Mouse (Mus musculus): ENCODE results near the gene St6galnac1. TPM values are rescaled to one million over a fixed set of nuclear protein-coding genes. Genes with fewer than 3 reads are reported as not detected.

St6galnac1 gene
- polyA plus RNA-seq, 1 experiment from 2014 or later, result not detected

DNA sequence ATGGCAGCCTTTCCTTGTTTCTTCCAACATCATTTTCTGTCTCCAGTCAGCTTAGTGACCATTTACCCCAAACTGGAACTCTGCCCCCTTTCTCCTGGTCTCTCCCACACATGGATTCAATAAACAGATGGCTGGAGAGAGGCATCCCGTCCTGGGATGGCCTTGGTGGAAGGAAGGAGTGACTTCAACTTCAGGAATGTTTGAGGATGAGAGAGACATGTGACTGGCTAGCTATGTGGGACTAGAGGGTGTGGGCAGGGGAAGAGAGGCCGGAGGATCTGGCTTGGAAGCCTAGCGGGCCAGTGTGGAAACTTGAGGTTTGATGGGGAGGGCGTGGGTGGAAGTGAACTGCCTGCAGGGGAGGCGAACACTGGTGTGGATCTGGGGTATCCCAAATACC lies 41.5 kb upstream of the St6galnac1 start:
- Histone ChIP-seq H3K27me3 (replicated peaks; ENCODE audit: control insufficient read depth, insufficient read depth, low read length) (no peaks in the 10 kb centered on the region), H3K4me3 (ENCODE audit: low read length) (no peak overlapping the region), H3K36me3 (ENCODE audit: control insufficient read depth, insufficient read depth, low read length) (no peaks in the 10 kb centered on the region), H3K27ac (ENCODE audit: low read depth, low read length) (no peak overlapping the region), H3K9ac (ENCODE audit: low read depth, low read length) (no peak overlapping the region), H3K4me2 (ENCODE audit: low read length) (no peak overlapping the region), H3K4me1 (ENCODE audit: control insufficient read depth, insufficient read depth, low read depth, low read length) (peaks cover 36% of the 10 kb centered on the region), H3K9me3 (ENCODE audit: control insufficient read depth, low read length) (no peaks in the 10 kb centered on the region)
- 90% methylated on average over 5 of the region's 5 CpGs for WGBS
- no peak for ATAC-seq

- no peaks in the 10 kb centered on the region for H3K36me3 ChIP-seq (ENCODE audit: control insufficient read depth, insufficient read depth, low read length)
- H3K9me3 ChIP-seq (ENCODE audit: control insufficient read depth, low read length), result no peaks in the 10 kb centered on the region
- peak overlapping the region; percentile 22; the same call in 1 of the 2 replicates for H3K4me2 ChIP-seq (ENCODE audit: low read length)
- H3K27ac ChIP-seq (ENCODE audit: low read depth, low read length), result peak overlapping the region; percentile 88
- ATAC-seq, result no peak
- H3K4me1 ChIP-seq (ENCODE audit: control insufficient read depth, insufficient read depth, low read depth, low read length), result peaks cover 53% of the 10 kb centered on the region
- no peak overlapping the region for H3K4me3 ChIP-seq (ENCODE audit: low read length)
- peak overlapping the region; percentile 36 for H3K9ac ChIP-seq (ENCODE audit: low read depth, low read length)
- 15% methylated on average over 7 of the region's 7 CpGs for WGBS
- no peaks in the 10 kb centered on the region for H3K27me3 ChIP-seq (replicated peaks; ENCODE audit: control insufficient read depth, insufficient read depth, low read length)
These were observed 39.6 kb upstream of the St6galnac1 start for GRCm38 (mm10) chr11:116814884-116815415.

- H3K9me3 ChIP-seq (ENCODE audit: control insufficient read depth, low read length), result no peaks in the 10 kb centered on the region
- H3K4me1 ChIP-seq (ENCODE audit: control insufficient read depth, insufficient read depth, low read depth, low read length), result peaks cover 57% of the 10 kb centered on the region
- peak overlapping the region; percentile 36 for H3K9ac ChIP-seq (ENCODE audit: low read depth, low read length)
- no peak overlapping the region for H3K4me3 ChIP-seq (ENCODE audit: low read length)
- 4% methylated on average over 20 of the region's 20 CpGs for WGBS
- H3K27me3 ChIP-seq (replicated peaks; ENCODE audit: control insufficient read depth, insufficient read depth, low read length), result no peaks in the 10 kb centered on the region
- H3K36me3 ChIP-seq (ENCODE audit: control insufficient read depth, insufficient read depth, low read length), result no peaks in the 10 kb centered on the region
- 0 out of 2 replicates have a peak, but pooled peaks have one; percentile 10 for ATAC-seq
- H3K27ac ChIP-seq (ENCODE audit: low read depth, low read length), result peak overlapping the region; percentile 88
- peak overlapping the region; percentile 22; the same call in 1 of the 2 replicates for H3K4me2 ChIP-seq (ENCODE audit: low read length)
These were observed 39.0 kb upstream of the St6galnac1 start for GRCm38 (mm10) chr11:116814076-116814883.

DNA sequence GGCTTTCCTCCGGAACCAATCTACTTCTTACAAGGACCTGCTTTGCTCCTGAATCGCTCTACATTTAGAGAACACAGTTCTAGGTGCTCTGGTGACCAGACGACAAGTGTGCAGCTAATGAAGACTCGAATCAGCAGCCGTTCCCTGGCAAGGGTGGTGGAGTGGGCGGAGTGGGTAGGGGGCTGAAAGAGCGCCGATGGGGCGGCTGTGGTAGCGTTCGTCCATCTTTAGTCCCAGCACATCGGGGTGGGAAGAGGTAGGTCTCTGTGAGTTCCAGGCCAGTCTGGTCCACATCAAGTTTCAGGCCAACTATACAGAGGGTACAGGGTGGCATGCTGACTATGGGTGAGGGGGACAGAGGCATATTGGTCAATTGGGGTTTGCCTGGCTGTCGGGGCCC lies 38.3 kb upstream of the St6galnac1 start:
- H3K4me3 ChIP-seq (ENCODE audit: low read length), result no peak overlapping the region
- no peak overlapping the region for H3K4me2 ChIP-seq (ENCODE audit: low read length)
- WGBS, result 59% methylated on average over 13 of the region's 13 CpGs
- no peaks in the 10 kb centered on the region for H3K9me3 ChIP-seq (ENCODE audit: control insufficient read depth, low read length)
- no peak for ATAC-seq
- 0 out of 2 replicates have a peak overlapping the region, but pooled peaks have one; percentile 3 for H3K9ac ChIP-seq (ENCODE audit: low read depth, low read length)
- H3K27ac ChIP-seq (ENCODE audit: low read depth, low read length), result peak overlapping the region; percentile 88
- H3K4me1 ChIP-seq (ENCODE audit: control insufficient read depth, insufficient read depth, low read depth, low read length), result peaks cover 57% of the 10 kb centered on the region
- H3K27me3 ChIP-seq (replicated peaks; ENCODE audit: control insufficient read depth, insufficient read depth, low read length), result no peaks in the 10 kb centered on the region
- no peaks in the 10 kb centered on the region for H3K36me3 ChIP-seq (ENCODE audit: control insufficient read depth, insufficient read depth, low read length)

GRCm38 (mm10) chr11:116812793-116813529 lies 37.7 kb upstream of the St6galnac1 start:
- H3K9me3 ChIP-seq (ENCODE audit: control insufficient read depth, low read length), result no peaks in the 10 kb centered on the region
- 33% methylated on average over 21 of the region's 21 CpGs for WGBS
- H3K27ac ChIP-seq (ENCODE audit: low read depth, low read length), result peak overlapping the region; percentile 88
- H3K4me2 ChIP-seq (ENCODE audit: low read length), result no peak overlapping the region
- H3K4me3 ChIP-seq (ENCODE audit: low read length), result no peak overlapping the region
- 0 out of 2 replicates have a peak overlapping the region, but pooled peaks have one; percentile 2 for H3K9ac ChIP-seq (ENCODE audit: low read depth, low read length)
- H3K36me3 ChIP-seq (ENCODE audit: control insufficient read depth, insufficient read depth, low read length), result no peaks in the 10 kb centered on the region
- no peaks in the 10 kb centered on the region for H3K27me3 ChIP-seq (replicated peaks; ENCODE audit: control insufficient read depth, insufficient read depth, low read length)
- peaks cover 60% of the 10 kb centered on the region for H3K4me1 ChIP-seq (ENCODE audit: control insufficient read depth, insufficient read depth, low read depth, low read length)
- no peak for ATAC-seq

- peak; percentile 95 for ATAC-seq
These were observed 35.9 kb upstream of the St6galnac1 start for GRCm38 (mm10) chr11:116810983-116811901.

GRCm38 (mm10) chr11:116810528-116810927 lies 35.2 kb upstream of the St6galnac1 start:
- H3K9ac ChIP-seq (ENCODE audit: low read depth, low read length), result peak overlapping the region; percentile 73
- peak; percentile 11; the same call in 1 of the 2 replicates for ATAC-seq
- H3K4me3 ChIP-seq (ENCODE audit: low read length), result peak overlapping the region; percentile 30; the same call in 1 of the 2 replicates
- H3K4me1 ChIP-seq (ENCODE audit: control insufficient read depth, insufficient read depth, low read depth, low read length), result peaks cover 60% of the 10 kb centered on the region
- H3K9me3 ChIP-seq (ENCODE audit: control insufficient read depth, low read length), result no peaks in the 10 kb centered on the region
- H3K27me3 ChIP-seq (replicated peaks; ENCODE audit: control insufficient read depth, insufficient read depth, low read length), result no peaks in the 10 kb centered on the region
- H3K4me2 ChIP-seq (ENCODE audit: low read length), result peak overlapping the region; percentile 65
- peak overlapping the region; percentile 88 for H3K27ac ChIP-seq (ENCODE audit: low read depth, low read length)
- no peaks in the 10 kb centered on the region for H3K36me3 ChIP-seq (ENCODE audit: control insufficient read depth, insufficient read depth, low read length)
- 25% methylated on average over 11 of the region's 11 CpGs for WGBS

More at GRCm38 (mm10) chr11:116810983-116811901, 35.9 kb upstream of the St6galnac1 start:
- Histone ChIP-seq H3K36me3 (ENCODE audit: control insufficient read depth, insufficient read depth, low read length) (no peaks in the 10 kb centered on the region), H3K9me3 (ENCODE audit: control insufficient read depth, low read length) (no peaks in the 10 kb centered on the region), H3K4me3 (ENCODE audit: low read length) (peak overlapping the region; percentile 30), H3K4me2 (ENCODE audit: low read length) (peak overlapping the region; percentile 65), H3K27me3 (replicated peaks; ENCODE audit: control insufficient read depth, insufficient read depth, low read length) (no peaks in the 10 kb centered on the region), H3K27ac (ENCODE audit: low read depth, low read length) (peak overlapping the region; percentile 88), H3K9ac (ENCODE audit: low read depth, low read length) (peak overlapping the region; percentile 73), H3K4me1 (ENCODE audit: control insufficient read depth, insufficient read depth, low read depth, low read length) (peaks cover 60% of the 10 kb centered on the region)
- WGBS, result 5% methylated on average over 32 of the region's 32 CpGs

GRCm38 (mm10) chr11:116809520-116809919 lies 34.2 kb upstream of the St6galnac1 start:
- Histone ChIP-seq H3K36me3 (ENCODE audit: control insufficient read depth, insufficient read depth, low read length) (no peaks in the 10 kb centered on the region), H3K9ac (ENCODE audit: low read depth, low read length) (peak overlapping the region; percentile 23; the same call in 1 of the 2 replicates), H3K27ac (ENCODE audit: low read depth, low read length) (no peak overlapping the region; the same call in 1 of the 2 replicates), H3K4me1 (ENCODE audit: control insufficient read depth, insufficient read depth, low read depth, low read length) (peaks cover 51% of the 10 kb centered on the region), H3K4me3 (ENCODE audit: low read length) (no peak overlapping the region), H3K4me2 (ENCODE audit: low read length) (no peak overlapping the region), H3K9me3 (ENCODE audit: control insufficient read depth, low read length) (no peaks in the 10 kb centered on the region), H3K27me3 (replicated peaks; ENCODE audit: control insufficient read depth, insufficient read depth, low read length) (no peaks in the 10 kb centered on the region)
- no peak for ATAC-seq
- WGBS, result 67% methylated on average over 8 of the region's 8 CpGs
